Mouse (Mus musculus) testis, adult 2 months (tissue): ENCODE measurements around the gene Olfr60.

Experiments used
- CTCF ChIP-seq: fragments of 200-500 bp; IDR thresholded peaks from 2 replicates; pipeline ENCODE4 v1.5.1; 2012; ENCODE audit warnings: low read depth, mild to moderate bottlenecking, inconsistent platforms, low read length, moderate library complexity; ENCODE audit not compliant: control insufficient read depth, insufficient read depth, insufficient replicate concordance
- POLR2A ChIP-seq: fragments of 200-500 bp; IDR thresholded peaks from 2 replicates; pipeline ENCODE4 v1.6.1; 2012; ENCODE audit warnings: low read depth, mild to moderate bottlenecking, inconsistent platforms, low read length, moderate library complexity; ENCODE audit not compliant: control insufficient read depth

- TF ChIP-seq CTCF (no peak), POLR2A (no peak)
Observed at GRCm38 (mm10) chr7:140295746-140296145, 65.7 kb downstream of the Olfr60 start.
